Mouse (Mus musculus): ENCODE measurements at regions not wholly inside any gene's neighbourhood (a gene's known extent, or its start where the extent isn't known, plus 50 kb on each side); places are given as distances from the start of the nearest gene placed in this dataset.

GRCm38 (mm10) chr13:101117311-101117710 lies 284.1 kb upstream of the Slc30a5 start:
- no peak for DNase-seq (ENCODE audit: low spot score)

- no peak for DNase-seq (ENCODE audit: low spot score)
Observed at GRCm38 (mm10) chr13:101115296-101115695, 282.1 kb upstream of the Slc30a5 start.

GRCm38 (mm10) chr13:101112176-101112575 lies 278.9 kb upstream of the Slc30a5 start:
- no peak for DNase-seq (ENCODE audit: low spot score)

GRCm38 (mm10) chr13:101111773-101112172 lies 278.5 kb upstream of the Slc30a5 start:
- no peak for DNase-seq (ENCODE audit: low spot score)

- no peak for DNase-seq (ENCODE audit: low spot score)
Observed at GRCm38 (mm10) chr13:101100621-101101020, 267.4 kb upstream of the Slc30a5 start.

- no peak for DNase-seq (ENCODE audit: low spot score)
Observed at GRCm38 (mm10) chr13:101096856-101097255, 263.6 kb upstream of the Slc30a5 start.

GRCm38 (mm10) chr13:101096221-101096620 lies 263.0 kb upstream of the Slc30a5 start:
- DNase-seq (ENCODE audit: low spot score): no peak

GRCm38 (mm10) chr13:101095057-101095831 lies 262.0 kb upstream of the Slc30a5 start:
- no peak for DNase-seq (ENCODE audit: low spot score)

- no peak for DNase-seq (ENCODE audit: low spot score)
Observed at GRCm38 (mm10) chr13:101092743-101093131, 259.5 kb upstream of the Slc30a5 start.

- DNase-seq (ENCODE audit: low spot score): no peak
Observed at GRCm38 (mm10) chr13:101092033-101092742, 259.0 kb upstream of the Slc30a5 start.

- DNase-seq (ENCODE audit: low spot score): no peak
Observed at GRCm38 (mm10) chr13:101085182-101085581, 252.0 kb upstream of the Slc30a5 start.

- no peak for DNase-seq (ENCODE audit: low spot score)
Observed at GRCm38 (mm10) chr13:101084193-101084592, 251.0 kb upstream of the Slc30a5 start.

- DNase-seq (ENCODE audit: low spot score): no peak
Observed at GRCm38 (mm10) chr13:101083416-101083815, 250.2 kb upstream of the Slc30a5 start.

- DNase-seq (ENCODE audit: low spot score): no peak
Observed at GRCm38 (mm10) chr13:101068489-101068888, 235.3 kb upstream of the Slc30a5 start.

GRCm38 (mm10) chr13:101062582-101062981 lies 229.4 kb upstream of the Slc30a5 start:
- no peak for DNase-seq (ENCODE audit: low spot score)

GRCm38 (mm10) chr13:101061233-101062144 lies 228.3 kb upstream of the Slc30a5 start:
- DNase-seq (ENCODE audit: low spot score): no peak

GRCm38 (mm10) chr13:101049511-101049910 lies 216.3 kb upstream of the Slc30a5 start:
- no peak for DNase-seq (ENCODE audit: low spot score)

- DNase-seq (ENCODE audit: low spot score): no peak
Observed at GRCm38 (mm10) chr13:101032594-101032993, 199.4 kb upstream of the Slc30a5 start.

- no peak for DNase-seq (ENCODE audit: low spot score)
Observed at GRCm38 (mm10) chr13:101026043-101026442, 192.8 kb upstream of the Slc30a5 start.

GRCm38 (mm10) chr13:101025488-101025887 lies 192.3 kb upstream of the Slc30a5 start:
- DNase-seq (ENCODE audit: low spot score): no peak

GRCm38 (mm10) chr13:101024971-101025370 lies 191.7 kb upstream of the Slc30a5 start:
- no peak for DNase-seq (ENCODE audit: low spot score)

GRCm38 (mm10) chr13:101019272-101019676 lies 186.0 kb upstream of the Slc30a5 start:
- DNase-seq (ENCODE audit: low spot score): no peak

Measured in T-cell, adult 2 months (primary cell).